Mouse (Mus musculus) retina, postnatal 1 day (tissue): ENCODE data around the gene Selenok.

Source experiments
- DNase-seq: peaks from one replicate; pipeline ENCODE4 v3.0.0-alpha.2; 2012

Gene Selenok

GRCm38 (mm10) chr14:29968075-29968821 is at the start of gene Selenok:
Selenok (plus strand) TSS chr14:29968308.
- peak; percentile 100 for DNase-seq

GRCm38 (mm10) chr14:29928966-29929365 is 39.1 kb upstream of the Selenok start:
- DNase-seq: no peak

- no peak for DNase-seq
Observed at GRCm38 (mm10) chr14:29935516-29935915, 32.6 kb upstream of the Selenok start.

DNA sequence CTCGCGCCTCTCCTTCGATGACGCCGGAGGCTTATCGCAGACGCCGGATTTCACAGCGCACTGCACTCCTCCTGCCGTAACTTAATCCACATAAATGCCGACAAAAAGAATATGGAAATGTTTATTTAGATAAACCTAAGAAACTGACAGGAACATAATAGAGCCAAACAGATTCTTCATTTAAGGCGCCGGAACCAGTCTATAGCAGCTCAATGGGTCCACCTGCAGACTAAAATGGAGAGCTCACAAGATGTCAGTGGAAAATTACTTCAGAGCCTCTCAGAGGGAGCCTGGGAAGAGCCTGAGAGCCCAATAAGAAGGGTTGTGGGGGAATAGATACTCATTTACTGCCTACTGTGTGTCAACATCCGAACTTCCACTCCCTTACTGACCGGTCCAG is 30.6 kb upstream of the Selenok start:
- peak; percentile 28 for DNase-seq

GRCm38 (mm10) chr14:29939600-29940312 is 28.4 kb upstream of the Selenok start:
- DNase-seq: peak; percentile 8

- DNase-seq: peak; percentile 75
Observed at GRCm38 (mm10) chr14:29940313-29940812, 27.7 kb upstream of the Selenok start.

GRCm38 (mm10) chr14:29940877-29941276 is 27.2 kb upstream of the Selenok start:
- DNase-seq: peak; percentile 70

- DNase-seq: no peak
Observed at GRCm38 (mm10) chr14:29946761-29947309, 21.3 kb upstream of the Selenok start.

- DNase-seq: no peak
Observed at GRCm38 (mm10) chr14:29950805-29951204, 17.3 kb upstream of the Selenok start.

GRCm38 (mm10) chr14:29957393-29957792 is 10.7 kb upstream of the Selenok start:
- no peak for DNase-seq

GRCm38 (mm10) chr14:29967611-29968010 is 497 bp upstream of the Selenok start:
- no peak for DNase-seq

DNA sequence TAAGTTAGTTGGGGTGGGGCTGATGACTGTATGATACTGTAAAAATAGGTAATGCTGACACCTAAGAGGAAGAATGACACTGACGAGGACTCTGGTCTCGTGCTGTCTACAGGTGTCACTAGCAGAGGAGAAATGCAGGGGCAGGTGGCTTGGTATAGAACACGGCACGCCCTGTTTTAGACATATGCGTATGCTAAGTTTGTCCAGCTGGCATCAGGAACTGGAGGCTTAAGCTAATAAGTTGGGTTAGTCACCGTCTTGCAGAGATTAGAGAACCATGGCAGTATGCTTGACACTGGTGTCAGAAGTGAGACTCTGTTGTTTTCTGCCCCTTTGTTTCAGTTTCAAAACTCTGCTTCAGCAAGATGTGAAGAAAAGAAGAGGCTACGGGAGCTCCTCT is 3.3 kb downstream of the Selenok start:
- no peak for DNase-seq

DNA sequence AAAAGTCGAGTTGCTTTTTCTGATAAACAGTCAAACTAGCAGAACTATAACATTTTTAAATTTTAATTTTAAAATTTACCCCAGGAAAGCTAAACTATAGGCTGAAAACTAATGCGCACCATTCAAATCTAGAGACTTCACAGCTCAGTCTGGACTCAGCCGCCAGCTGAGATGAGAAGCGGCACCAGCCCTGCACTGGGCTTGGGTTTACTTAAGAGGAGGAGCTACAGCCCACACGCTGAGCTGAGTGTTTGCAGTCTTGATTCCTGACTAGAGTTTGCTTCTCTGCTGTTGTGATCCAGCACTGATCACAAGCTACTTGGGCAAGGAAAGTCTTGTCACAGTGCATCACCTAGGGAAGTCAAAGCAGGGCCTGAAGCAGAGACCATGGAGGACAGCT is 3.9 kb downstream of the Selenok start:
- no peak for DNase-seq

GRCm38 (mm10) chr14:29976927-29977326 is 8.8 kb downstream of the Selenok start:
- no peak for DNase-seq

DNA sequence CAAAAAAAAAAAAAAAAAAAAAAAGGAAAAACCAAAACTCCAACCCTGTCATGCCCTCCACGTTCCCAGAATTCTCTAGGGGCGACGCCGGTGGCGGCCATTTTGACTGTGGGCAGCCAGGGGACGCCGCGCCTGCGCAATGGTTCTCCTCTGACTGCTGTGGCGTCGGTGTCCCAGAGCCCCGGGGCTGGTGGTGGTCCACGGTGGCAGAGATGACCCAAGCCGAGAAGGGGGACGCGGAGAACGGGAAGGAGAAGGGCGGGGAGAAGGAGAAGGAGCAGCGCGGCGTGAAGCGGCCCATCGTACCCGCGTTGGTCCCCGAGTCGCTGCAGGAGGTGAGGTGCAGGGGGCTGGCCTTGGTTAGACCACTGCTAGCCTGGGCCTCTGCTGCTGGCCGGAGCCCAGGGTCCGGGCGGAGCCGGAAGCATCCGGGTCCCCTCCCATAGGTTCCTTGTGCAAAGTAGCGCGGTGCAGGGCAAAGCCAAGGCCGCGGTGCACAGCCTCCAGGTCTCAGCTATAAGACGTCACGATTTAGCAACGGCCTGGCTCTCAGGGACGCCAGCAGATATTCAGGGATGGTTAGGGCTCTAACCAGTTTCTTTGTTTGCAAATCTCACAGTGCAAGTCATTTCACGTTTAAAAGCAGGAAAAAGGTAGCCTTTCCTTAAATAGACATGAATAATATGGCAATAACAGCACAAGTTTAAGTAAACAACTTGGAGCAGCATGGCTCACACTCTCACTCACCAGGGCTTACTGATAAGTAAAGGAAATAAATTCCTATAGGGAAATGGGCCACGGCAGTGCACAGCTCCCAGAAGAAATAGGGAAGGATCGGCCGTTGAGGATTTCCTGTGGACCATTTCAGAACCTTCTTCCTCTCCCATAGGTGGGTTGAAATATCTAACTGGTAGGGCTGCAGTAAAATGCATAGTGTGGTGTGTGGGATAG is 10.4 kb downstream of the Selenok start, which contains the start of gene Actr8:
TSS of gene Actr8 (plus strand) at position 84 of the 951 bp plus-strand sequence.
- DNase-seq: peak; percentile 94

DNA sequence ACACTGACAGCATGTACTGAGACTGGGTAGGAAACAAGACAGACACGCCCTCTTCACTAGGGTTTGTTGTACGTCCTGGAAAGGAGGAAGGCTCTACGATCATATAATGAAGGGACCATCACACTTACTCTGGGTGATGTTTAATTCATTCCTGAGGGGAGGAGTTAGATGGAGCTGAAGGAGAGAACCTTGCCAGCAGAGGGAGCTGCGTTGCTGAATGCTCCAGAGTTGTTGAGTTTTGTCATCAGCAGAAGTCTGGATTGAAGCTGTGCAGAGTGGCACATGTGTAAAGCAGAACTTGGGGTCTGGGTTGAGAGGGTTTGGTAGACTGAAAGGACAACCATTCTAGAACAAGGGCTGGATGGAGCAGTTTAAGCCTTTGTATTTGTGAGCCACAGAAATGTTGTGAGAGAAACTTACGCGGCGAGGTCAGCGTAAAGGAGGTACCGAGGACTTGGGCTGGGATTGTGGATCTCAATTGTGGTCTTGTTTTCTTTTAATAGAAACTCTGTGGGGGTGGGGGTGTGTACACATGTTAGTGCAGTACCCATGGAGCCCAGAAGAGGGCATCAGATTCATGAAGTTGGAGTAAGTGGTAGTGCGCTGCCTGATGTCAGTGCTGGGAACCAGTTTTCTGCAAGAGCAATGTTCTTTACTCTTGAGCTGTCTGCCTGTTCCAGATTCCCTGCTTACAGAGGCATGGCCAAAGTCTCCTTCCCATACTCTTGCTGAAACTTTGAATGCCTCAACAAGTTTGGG is 12.5 kb downstream of the Selenok start:
- DNase-seq: peak; percentile 25

- DNase-seq: no peak
Observed at GRCm38 (mm10) chr14:29986096-29986495, 18.0 kb downstream of the Selenok start.

DNA sequence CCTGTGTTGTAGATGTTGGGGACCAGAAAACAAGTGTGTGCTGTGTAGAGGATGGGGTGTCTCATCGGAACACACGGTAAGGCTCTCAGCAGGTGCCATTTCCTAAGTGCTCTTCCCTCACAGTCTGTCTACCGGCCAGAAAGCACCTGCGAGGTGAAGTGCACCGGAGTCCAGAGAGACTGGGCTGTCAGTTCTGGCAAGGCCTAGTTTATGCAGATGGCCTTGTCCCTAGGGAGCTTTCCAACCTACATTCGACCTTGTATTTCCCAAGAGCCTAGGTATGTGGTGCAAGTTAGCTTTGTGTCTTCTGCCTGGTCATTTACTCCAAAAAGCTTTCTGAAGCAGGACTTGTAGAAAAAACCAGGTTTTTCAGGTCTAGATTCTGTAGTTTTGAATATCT is 19.2 kb downstream of the Selenok start:
- DNase-seq: no peak

GRCm38 (mm10) chr14:29987739-29988138 is 19.6 kb downstream of the Selenok start:
- DNase-seq: no peak

- no peak for DNase-seq
Observed at GRCm38 (mm10) chr14:29988337-29988736, 20.2 kb downstream of the Selenok start.

- DNase-seq: no peak
Observed at GRCm38 (mm10) chr14:29994976-29995375, 26.9 kb downstream of the Selenok start.
